Mouse (Mus musculus) cortical plate, adult 2 months (tissue): ENCODE results near the gene Ntsr2.
"Not testable (repeated sequence)": the region's sequence is repeated elsewhere in the genome, so short reads cannot be mapped to it uniquely, and the experiment has no call there.

Source experiments
- CTCF ChIP-seq: fragments of 200-500 bp; IDR thresholded peaks from 2 replicates; pipeline ENCODE4 v1.5.1; 2011; ENCODE audit warnings: mild to moderate bottlenecking, control low read depth, low read length; ENCODE audit not compliant: insufficient read depth; ENCODE audit errors: extremely low read depth
- POLR2A ChIP-seq: fragments of 200-500 bp; IDR thresholded peaks from 2 replicates; pipeline ENCODE4 v1.6.1; 2011; ENCODE audit warnings: mild to moderate bottlenecking, low read length, control low read depth; ENCODE audit not compliant: insufficient read depth; ENCODE audit errors: extremely low read depth

GRCm38 (mm10) chr12:16695252-16695651, 42.1 kb downstream of the Ntsr2 start:
- not testable (repeated sequence) for TF ChIP-seq POLR2A, CTCF
